Mouse (Mus musculus): ENCODE measurements around the gene H1fnt. TPM values are rescaled to one million over a fixed set of nuclear protein-coding genes. Genes with fewer than 3 reads are reported as not detected.

H1fnt gene
- not detected in 2 replicates for polyA plus RNA-seq (2012; rRNA removed)

GRCm38 (mm10) chr15:98257193-98257592, at the start of gene H1fnt:
TSS of gene H1fnt (minus strand) at chr15:98257293.
- H3K27ac ChIP-seq (ENCODE audit: insufficient read depth, low read length), result no peak within 1 kb of the TSS
- no peak within 1 kb of the TSS for H3K4me3 ChIP-seq (ENCODE audit: insufficient read depth, low read length)
- H3K4me1 ChIP-seq (ENCODE audit: control insufficient read depth, insufficient read depth, low read length), result no peaks in the 10 kb centered on the region
- TF ChIP-seq CTCF (IDR thresholded peaks at IDR 0.05; ENCODE audit: extremely low read depth, insufficient read depth, low read length) (no peak), POLR2A (IDR thresholded peaks at IDR 0.05; ENCODE audit: extremely low read depth, insufficient read depth, low read length) (no peak)

- TF ChIP-seq POLR2A (IDR thresholded peaks at IDR 0.05; ENCODE audit: extremely low read depth, insufficient read depth, low read length), result no peak
- no peak for TF ChIP-seq CTCF (IDR thresholded peaks at IDR 0.05; ENCODE audit: extremely low read depth, insufficient read depth, low read length)
- peak within 1 kb of the TSS; percentile 71 for H3K4me3 ChIP-seq (ENCODE audit: insufficient read depth, low read length)
These were observed 38.8 kb upstream of the H1fnt start, which contains the start of gene Zfp641 for GRCm38 (mm10) chr15:98295628-98296551. TSS of gene Zfp641 (minus strand) at chr15:98296161.

GRCm38 (mm10) chr15:98293651-98294050, 36.6 kb upstream of the H1fnt start:
- TF ChIP-seq POLR2A (IDR thresholded peaks at IDR 0.05; ENCODE audit: extremely low read depth, insufficient read depth, low read length) (no peak), CTCF (IDR thresholded peaks at IDR 0.05; ENCODE audit: extremely low read depth, insufficient read depth, low read length) (no peak)
- Histone ChIP-seq H3K27ac (ENCODE audit: insufficient read depth, low read length) (no peak overlapping the region), H3K4me1 (ENCODE audit: control insufficient read depth, insufficient read depth, low read length) (peaks cover 1% of the 10 kb centered on the region; the same call in 1 of the 2 replicates), H3K4me3 (ENCODE audit: insufficient read depth, low read length) (no peak overlapping the region)

More at GRCm38 (mm10) chr15:98295628-98296551, 38.8 kb upstream of the H1fnt start, which contains the start of gene Zfp641:
- H3K27ac ChIP-seq (ENCODE audit: insufficient read depth, low read length), result no peak within 1 kb of the TSS; the same call in 1 of the 2 replicates
- peaks cover 1% of the 10 kb centered on the region; the same call in 1 of the 2 replicates for H3K4me1 ChIP-seq (ENCODE audit: control insufficient read depth, insufficient read depth, low read length)

- no peaks in the 10 kb centered on the region; the same call in 1 of the 2 replicates for H3K4me1 ChIP-seq (ENCODE audit: control insufficient read depth, insufficient read depth, low read length)
- no peak overlapping the region for H3K27ac ChIP-seq (ENCODE audit: insufficient read depth, low read length)
- H3K4me3 ChIP-seq (ENCODE audit: insufficient read depth, low read length), result no peak overlapping the region
- TF ChIP-seq POLR2A (IDR thresholded peaks at IDR 0.05; ENCODE audit: extremely low read depth, insufficient read depth, low read length), result no peak
- no peak for TF ChIP-seq CTCF (IDR thresholded peaks at IDR 0.05; ENCODE audit: extremely low read depth, insufficient read depth, low read length)
These were observed 31.5 kb upstream of the H1fnt start for GRCm38 (mm10) chr15:98288566-98288965.

- TF ChIP-seq CTCF (IDR thresholded peaks at IDR 0.05; ENCODE audit: extremely low read depth, insufficient read depth, low read length) (no peak), POLR2A (IDR thresholded peaks at IDR 0.05; ENCODE audit: extremely low read depth, insufficient read depth, low read length) (no peak)
- no peak overlapping the region for H3K4me3 ChIP-seq (ENCODE audit: insufficient read depth, low read length)
- H3K27ac ChIP-seq (ENCODE audit: insufficient read depth, low read length), result no peak overlapping the region
- H3K4me1 ChIP-seq (ENCODE audit: control insufficient read depth, insufficient read depth, low read length), result no peaks in the 10 kb centered on the region; the same call in 1 of the 2 replicates
These were observed 29.3 kb upstream of the H1fnt start for GRCm38 (mm10) chr15:98286418-98286817.

GRCm38 (mm10) chr15:98257776-98258175, 683 bp upstream of the H1fnt start:
- Histone ChIP-seq H3K4me3 (ENCODE audit: insufficient read depth, low read length) (no peak overlapping the region), H3K4me1 (ENCODE audit: control insufficient read depth, insufficient read depth, low read length) (no peaks in the 10 kb centered on the region), H3K27ac (ENCODE audit: insufficient read depth, low read length) (no peak overlapping the region)
- TF ChIP-seq CTCF (IDR thresholded peaks at IDR 0.05; ENCODE audit: extremely low read depth, insufficient read depth, low read length), result no peak
- no peak for TF ChIP-seq POLR2A (IDR thresholded peaks at IDR 0.05; ENCODE audit: extremely low read depth, insufficient read depth, low read length)

GRCm38 (mm10) chr15:98256271-98256670, 822 bp downstream of the H1fnt start:
- TF ChIP-seq POLR2A (IDR thresholded peaks at IDR 0.05; ENCODE audit: extremely low read depth, insufficient read depth, low read length) (no peak), CTCF (IDR thresholded peaks at IDR 0.05; ENCODE audit: extremely low read depth, insufficient read depth, low read length) (no peak)
- Histone ChIP-seq H3K4me3 (ENCODE audit: insufficient read depth, low read length) (no peak overlapping the region), H3K4me1 (ENCODE audit: control insufficient read depth, insufficient read depth, low read length) (no peaks in the 10 kb centered on the region), H3K27ac (ENCODE audit: insufficient read depth, low read length) (no peak overlapping the region)

- TF ChIP-seq POLR2A (IDR thresholded peaks at IDR 0.05; ENCODE audit: extremely low read depth, insufficient read depth, low read length) (no peak), CTCF (IDR thresholded peaks at IDR 0.05; ENCODE audit: extremely low read depth, insufficient read depth, low read length) (no peak)
- Histone ChIP-seq H3K27ac (ENCODE audit: insufficient read depth, low read length) (no peak overlapping the region), H3K4me1 (ENCODE audit: control insufficient read depth, insufficient read depth, low read length) (no peaks in the 10 kb centered on the region), H3K4me3 (ENCODE audit: insufficient read depth, low read length) (no peak overlapping the region)
These were observed 21.7 kb downstream of the H1fnt start for GRCm38 (mm10) chr15:98235442-98235841.

- no peaks in the 10 kb centered on the region for H3K4me1 ChIP-seq (ENCODE audit: control insufficient read depth, insufficient read depth, low read length)
These were observed 22.7 kb downstream of the H1fnt start, which contains the start of gene Olfr286 for GRCm38 (mm10) chr15:98234350-98234749. TSS of gene Olfr286 (minus strand) at chr15:98234450.

More at GRCm38 (mm10) chr15:98234350-98234749, 22.7 kb downstream of the H1fnt start, which contains the start of gene Olfr286:
- H3K27ac ChIP-seq (ENCODE audit: insufficient read depth, low read length), result no peak within 1 kb of the TSS
- no peak within 1 kb of the TSS for H3K4me3 ChIP-seq (ENCODE audit: insufficient read depth, low read length)
- TF ChIP-seq POLR2A (IDR thresholded peaks at IDR 0.05; ENCODE audit: extremely low read depth, insufficient read depth, low read length) (no peak), CTCF (IDR thresholded peaks at IDR 0.05; ENCODE audit: extremely low read depth, insufficient read depth, low read length) (no peak)

All from cortical plate, adult 2 months (tissue).